Mouse (Mus musculus) large intestine, adult 2 months (tissue): ENCODE results near the gene Flt3l. TPM values are rescaled to one million over a fixed set of nuclear protein-coding genes. Genes with fewer than 3 reads are reported as not detected.
"Not testable (repeated sequence)": the region's sequence is repeated elsewhere in the genome, so short reads cannot be mapped to it uniquely, and the experiment has no call there.

ENCODE experiments used
- DNase-seq: peaks from one replicate; pipeline ENCODE4 v3.0.0-alpha.2; 2012; ENCODE audit warnings: low read depth, low spot score
- WGBS: fragments of 180-500 bp; shearing (Covaris S2); methylation state at CpG from one replicate; pipeline ENCODE4 v1.1.7; 2018; 5-methylcytosine and 5-hydroxymethylcytosine counted together
- polyA plus RNA-seq: library from polyadenylated mRNA; depleted of rRNA; stranded (reverse); fragments of >200 nt; gene quantifications from 2 replicates; pipeline ENCODE4 v1.2.3, GENCODE M21; 2012

Flt3l gene
- polyA plus RNA-seq, 1 experiment = 30.5 TPM

DNA sequence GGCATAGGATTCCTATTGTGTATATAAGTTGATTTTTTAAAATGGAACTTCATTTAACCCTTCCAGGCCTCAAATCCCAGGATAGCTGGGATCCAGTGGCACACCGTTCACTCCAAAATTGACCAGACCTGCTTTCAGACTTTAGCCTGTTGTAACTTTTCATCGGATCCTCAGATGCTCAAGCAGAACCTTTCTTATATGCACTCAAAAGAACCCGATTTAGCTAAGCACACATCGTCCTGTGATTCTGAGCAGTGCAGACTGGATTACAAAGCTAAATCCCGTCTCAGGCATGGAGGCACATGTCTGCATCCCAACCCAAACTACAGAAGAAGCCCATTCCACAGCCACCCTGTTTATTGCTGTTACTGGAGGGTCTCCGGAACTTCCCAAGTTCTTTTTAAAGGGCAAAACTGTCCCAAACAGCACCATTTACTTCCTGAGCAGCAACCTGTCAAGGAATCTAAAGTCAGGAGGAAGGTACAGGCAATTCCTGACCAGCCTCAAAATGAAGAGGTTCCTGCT lies 8.5 kb downstream of the Flt3l start:
- no peak for DNase-seq
- under 1% methylated on average over 6 of the region's 6 CpGs for WGBS

DNA sequence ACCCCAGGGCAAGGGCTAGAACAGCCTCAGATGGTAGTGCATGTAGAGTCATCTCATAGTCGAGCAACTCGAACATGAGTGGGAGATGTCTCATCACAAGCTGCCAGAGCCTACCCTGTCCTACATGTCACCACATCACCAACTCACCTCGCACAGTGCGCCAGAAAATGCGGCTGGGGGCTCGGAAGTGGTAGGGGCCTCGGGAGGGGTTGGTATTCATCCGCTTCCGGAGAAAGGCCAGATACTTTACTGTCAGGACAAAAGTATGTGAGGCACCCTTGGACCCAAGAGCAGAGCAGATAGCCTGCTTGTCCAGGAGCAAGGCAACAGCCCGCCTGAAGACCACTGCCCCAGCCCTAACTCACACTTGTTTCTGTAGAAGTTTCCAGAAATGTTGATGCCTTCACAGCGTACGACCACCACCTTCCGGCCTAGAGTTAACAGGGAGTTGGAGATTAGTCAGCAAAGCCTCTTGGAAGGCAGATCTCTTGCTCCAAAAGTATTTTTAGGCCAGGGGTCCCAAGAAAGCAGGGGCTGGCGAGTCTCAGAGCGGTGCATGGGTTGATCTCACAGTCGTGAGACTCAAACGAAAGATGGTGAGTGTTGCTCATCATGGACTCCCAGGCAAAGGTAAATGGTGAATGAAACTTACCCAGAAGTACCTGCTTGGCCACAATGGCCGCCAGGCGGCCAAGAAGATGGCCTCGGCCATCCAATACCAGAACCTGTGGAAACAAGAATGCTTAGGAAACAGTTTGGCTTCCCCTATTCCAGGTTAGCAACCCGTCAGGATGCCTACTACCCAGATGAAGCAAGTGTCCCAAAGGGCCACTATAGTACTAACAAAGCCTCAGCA lies 9.2 kb downstream of the Flt3l start:
- no peak for DNase-seq
- WGBS = 24% methylated on average over 21 of the region's 21 CpGs

GRCm38 (mm10) chr7:45126147-45126843 lies 9.9 kb downstream of the Flt3l start:
- no peak for DNase-seq
- WGBS = 63% methylated on average over 17 of the region's 17 CpGs

GRCm38 (mm10) chr7:45125649-45126048 lies 10.6 kb downstream of the Flt3l start:
- 58% methylated on average over 5 of the region's 5 CpGs for WGBS
- not testable (repeated sequence) for DNase-seq

GRCm38 (mm10) chr7:45125144-45125600 lies 11.1 kb downstream of the Flt3l start:
- DNase-seq = no peak
- WGBS = 42% methylated on average over 7 of the region's 7 CpGs

DNA sequence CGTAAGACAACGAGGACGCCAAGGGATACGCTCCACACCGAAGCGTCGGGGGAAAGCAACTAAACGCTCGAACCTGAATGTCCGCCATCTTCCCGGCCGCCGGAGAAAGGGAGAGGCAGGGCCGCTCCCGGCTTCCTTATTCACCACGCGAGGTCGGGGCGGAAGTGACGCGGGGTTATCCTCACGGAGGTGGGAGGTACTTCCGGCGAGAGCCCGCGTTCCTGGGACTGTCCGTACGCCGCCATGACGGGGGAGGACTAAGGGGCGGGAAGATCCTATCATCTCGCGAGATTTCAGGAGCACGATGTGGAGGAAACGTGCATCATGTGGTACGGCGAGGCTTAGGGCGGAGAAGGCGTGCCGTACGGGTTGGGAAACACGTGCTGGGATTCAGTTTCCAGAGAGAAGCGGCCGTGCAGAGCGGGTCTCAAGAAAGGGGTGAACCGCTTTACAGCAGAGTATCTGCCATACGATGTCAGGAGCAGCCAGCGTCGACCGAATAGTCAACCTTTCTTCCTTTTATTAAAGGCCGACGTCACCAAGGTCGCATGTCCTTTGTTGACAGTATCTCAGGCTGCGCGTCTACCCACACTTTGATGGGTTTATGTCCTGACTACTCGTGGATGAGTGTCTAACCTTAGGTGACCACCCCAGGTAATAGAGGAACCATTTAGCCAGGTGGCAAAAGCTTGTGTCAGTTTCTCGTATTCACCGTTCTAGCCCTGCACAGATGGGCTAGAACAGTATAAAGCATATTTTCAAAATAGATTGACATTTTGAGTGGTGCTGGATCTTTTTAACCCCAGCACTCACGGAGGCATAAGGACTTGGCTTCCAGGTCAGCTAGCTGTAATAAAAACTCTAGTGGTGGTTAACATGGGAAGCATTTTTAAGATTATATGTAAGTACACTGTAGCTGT lies 11.7 kb downstream of the Flt3l start, which contains the start of gene Rps11:
TSS of gene Rps11 (minus strand) at position 216 of the 920 bp plus-strand sequence.
- WGBS = 1% methylated on average over 59 of the region's 59 CpGs
- DNase-seq = peak; percentile 99

GRCm38 (mm10) chr7:45123186-45123570 lies 13.1 kb downstream of the Flt3l start:
- 7% methylated on average over 12 of the region's 12 CpGs for WGBS
- DNase-seq = no peak

DNA sequence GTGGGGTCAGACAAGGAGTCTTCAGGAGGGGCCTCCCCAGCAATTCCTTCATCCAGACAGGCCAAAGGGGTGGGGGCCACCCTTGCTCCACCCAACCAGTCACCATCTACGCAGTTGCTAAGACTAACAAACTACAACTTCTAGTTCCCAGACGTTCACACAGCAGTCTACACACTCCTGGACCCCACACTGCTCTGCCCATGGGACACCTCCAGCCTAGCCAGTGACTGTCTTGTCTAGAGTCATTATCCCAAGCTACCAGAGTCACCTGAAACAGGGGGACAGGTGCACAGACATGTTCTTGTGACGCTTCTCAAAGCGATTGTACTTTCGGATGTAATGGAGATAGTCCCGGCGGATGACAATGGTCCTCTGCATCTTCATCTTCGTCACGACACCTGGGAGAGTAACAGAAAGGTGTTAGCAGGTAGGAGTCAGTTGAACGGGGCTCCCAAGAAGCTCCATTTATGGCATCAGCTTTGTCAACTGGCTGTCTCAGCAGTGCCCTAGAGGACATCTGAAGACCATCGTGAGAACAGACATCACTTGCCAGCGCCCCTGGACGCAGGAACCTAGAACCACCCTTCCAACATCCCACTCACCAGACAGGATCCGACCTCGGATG lies 13.6 kb downstream of the Flt3l start:
- no peak for DNase-seq
- 55% methylated on average over 15 of the region's 15 CpGs for WGBS

GRCm38 (mm10) chr7:45121966-45122365 lies 14.3 kb downstream of the Flt3l start:
- no peak for DNase-seq

DNA sequence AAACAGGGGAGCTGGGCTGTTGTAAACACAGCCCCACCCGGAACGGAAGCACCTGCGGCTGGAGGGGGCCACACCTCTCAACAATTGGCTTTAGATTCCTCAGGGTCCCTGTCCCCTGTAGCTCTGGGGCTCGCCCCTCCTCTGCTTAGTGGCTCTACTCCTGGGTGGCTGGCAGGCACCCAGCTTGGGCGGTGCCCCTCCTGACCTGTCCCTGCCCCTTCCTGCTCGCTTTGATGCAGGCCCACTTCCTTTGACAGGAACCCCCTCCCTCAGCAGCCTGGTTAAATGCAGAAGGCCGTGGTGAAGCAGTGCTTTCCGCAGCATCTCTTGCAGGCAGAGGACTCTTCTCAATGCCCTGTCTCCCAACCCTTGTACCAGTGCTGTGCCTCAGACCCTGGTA lies 14.8 kb downstream of the Flt3l start:
- no peak for DNase-seq
- 14% methylated on average over 8 of the region's 8 CpGs for WGBS

GRCm38 (mm10) chr7:45119780-45120709 lies 16.2 kb downstream of the Flt3l start:
- WGBS = 71% methylated on average over 5 of the region's 5 CpGs

DNA sequence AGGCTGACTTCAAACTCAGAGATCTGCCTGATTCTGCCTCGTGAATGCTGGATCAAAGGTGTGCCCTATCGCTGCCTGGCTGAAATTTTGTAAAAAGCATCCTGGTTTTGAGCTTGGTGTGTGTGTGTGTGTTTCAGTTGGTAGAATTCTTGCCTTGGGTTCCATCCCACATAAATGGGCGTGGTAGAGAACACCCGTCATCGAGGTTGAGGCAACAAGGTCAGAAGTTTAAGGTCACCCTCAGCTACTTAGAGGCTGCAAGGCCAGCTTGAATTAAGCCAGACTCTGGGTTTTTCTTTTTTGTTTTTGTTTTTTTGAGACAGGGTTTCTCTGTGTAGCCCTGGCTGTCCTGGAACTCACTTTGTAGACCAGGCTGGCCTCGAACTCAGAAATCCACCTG lies 17.9 kb downstream of the Flt3l start:
- WGBS = 69% methylated on average over 6 of the region's 6 CpGs
- DNase-seq = no peak

More at GRCm38 (mm10) chr7:45119780-45120709, 16.2 kb downstream of the Flt3l start:
- DNase-seq = no peak

DNA sequence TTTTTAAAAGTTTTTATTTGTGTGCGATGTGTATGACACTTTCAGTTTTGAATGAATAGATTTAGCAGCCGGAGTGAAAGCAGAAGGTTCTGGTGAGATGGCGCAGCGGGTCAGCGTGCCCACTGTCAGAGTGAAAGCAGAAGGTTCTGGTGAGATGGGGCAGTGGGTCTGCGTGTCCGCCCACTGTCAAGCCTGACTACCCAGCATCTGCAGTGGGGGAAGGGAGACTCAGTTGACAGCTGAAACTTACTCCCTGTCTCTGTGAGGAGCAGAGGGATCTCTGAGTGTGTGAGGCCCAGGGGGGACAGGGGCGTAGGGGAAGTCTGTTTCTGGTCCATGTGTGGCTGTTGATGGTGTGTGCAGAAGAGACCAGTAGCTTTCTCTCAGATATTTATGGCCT lies 18.7 kb downstream of the Flt3l start:
- no peak for DNase-seq
- 81% methylated on average over 8 of the region's 8 CpGs for WGBS

- DNase-seq = no peak
- WGBS = 82% methylated on average over 2 of the region's 2 CpGs
Measured at GRCm38 (mm10) chr7:45113476-45113875, 22.8 kb downstream of the Flt3l start.

GRCm38 (mm10) chr7:45112529-45112928 lies 23.7 kb downstream of the Flt3l start:
- no peak for DNase-seq
- 49% methylated on average over 3 of the region's 3 CpGs for WGBS

DNA sequence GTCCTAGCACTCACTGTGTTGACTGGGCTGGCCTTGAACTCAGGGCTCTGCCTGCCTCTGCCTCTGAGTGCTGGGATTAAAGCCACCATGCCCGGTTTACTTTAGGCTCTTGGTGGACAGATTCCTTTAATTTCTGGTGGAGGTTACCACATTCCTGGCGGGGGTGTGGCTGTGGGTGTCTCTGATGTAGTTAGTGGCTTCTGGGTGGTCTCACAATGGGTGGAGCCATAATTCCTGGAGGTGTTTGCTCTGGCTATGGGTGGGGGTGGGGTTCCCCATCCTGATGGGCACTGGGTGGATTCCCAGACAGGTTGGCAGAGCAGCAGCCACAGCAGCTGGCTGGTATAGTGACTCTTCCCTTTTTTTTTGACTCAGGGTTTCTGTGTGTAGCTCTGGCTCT lies 24.3 kb downstream of the Flt3l start:
- 52% methylated on average over 2 of the region's 2 CpGs for WGBS

DNA sequence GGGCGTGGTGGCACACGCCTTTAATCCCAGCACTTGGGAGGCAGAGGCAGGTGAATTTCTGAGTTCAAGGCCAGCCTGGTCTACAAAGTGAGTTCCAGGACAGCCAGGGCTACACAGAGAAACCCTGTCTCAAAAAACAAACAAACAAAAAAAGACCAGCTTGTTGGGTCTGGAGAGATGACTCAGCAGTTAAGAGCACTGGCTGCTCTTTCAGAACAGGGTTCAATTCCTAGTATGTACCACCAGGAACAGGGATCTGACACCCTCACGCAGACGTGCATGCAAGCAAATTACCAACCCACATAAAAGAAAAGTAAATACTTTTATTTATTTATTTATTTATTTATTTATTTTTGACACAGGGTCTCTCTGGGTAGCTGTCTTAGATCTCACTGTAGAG lies 26.1 kb downstream of the Flt3l start:
- WGBS = 85% methylated on average over 4 of the region's 4 CpGs
- not testable (repeated sequence) for DNase-seq

More for the DNA sequence above, 24.3 kb downstream of the Flt3l start:
- DNase-seq = no peak

DNA sequence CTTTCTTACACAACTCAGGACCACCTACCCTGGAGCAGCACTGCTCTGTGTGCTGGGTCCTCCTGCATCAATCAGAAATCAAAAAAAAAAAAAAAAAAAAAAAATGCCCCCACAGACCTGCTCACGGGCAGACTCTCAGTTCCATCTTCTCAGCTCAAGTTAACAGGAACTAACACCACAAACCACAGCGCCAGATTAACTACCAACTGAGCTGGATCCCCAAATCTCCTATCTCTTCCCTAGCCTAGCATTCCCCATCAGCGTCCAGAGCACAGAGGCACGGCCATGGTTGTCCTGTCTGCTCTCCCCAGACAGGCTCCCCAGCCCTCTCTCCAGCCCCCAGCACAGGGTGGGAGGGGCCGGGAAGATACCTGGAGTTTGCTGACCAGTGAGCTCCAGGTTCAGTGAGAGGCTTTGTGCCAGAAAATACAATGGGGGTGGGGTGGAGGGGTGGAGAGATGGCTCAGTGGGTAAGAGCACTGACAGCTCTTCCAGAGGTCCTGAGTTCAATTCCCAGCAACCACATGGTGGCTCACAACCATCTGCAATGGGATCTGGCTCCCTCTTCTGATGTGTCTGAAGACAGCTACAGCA lies 29.1 kb downstream of the Flt3l start:
- 81% methylated on average over 5 of the region's 5 CpGs for WGBS
- DNase-seq = no peak
